Mouse (Mus musculus) forebrain, embryonic 16.5 days (tissue): Measurements from ENCODE around the gene Ddx60. TPM values are rescaled to one million over a fixed set of nuclear protein-coding genes. Genes with fewer than 3 reads are reported as not detected.

ENCODE experiments used
- ATAC-seq: fragments of 200-750 bp; cut with Nextera tagmentation; 2 replicates; pipeline ENCODE4 v1.8.0; 2017; ENCODE audit warnings: mild to moderate bottlenecking, moderate library complexity
- H3K27ac ChIP-seq: fragments of 300-500 bp; sonication (generic); 2 replicates; pipeline ENCODE4 v1.5.1; 2014; ENCODE audit warnings: low read length, control low read depth
- H3K27me3 ChIP-seq: fragments of 300-500 bp; sonication (generic); replicated peaks from 2 replicates; pipeline ENCODE4 v1.6.1; 2014; ENCODE audit warnings: low read length; ENCODE audit not compliant: control insufficient read depth, insufficient read depth
- H3K36me3 ChIP-seq: fragments of 300-500 bp; sonication (generic); 2 replicates; pipeline ENCODE4 v1.6.1; 2014; ENCODE audit not compliant: control insufficient read depth, insufficient read depth
- H3K4me1 ChIP-seq: fragments of 300-500 bp; sonication (generic); replicated peaks from 2 replicates; pipeline ENCODE4 v1.6.1; 2014; ENCODE audit warnings: low read length; ENCODE audit not compliant: control insufficient read depth, insufficient read depth
- H3K4me2 ChIP-seq: fragments of 300-500 bp; sonication (generic); 2 replicates; pipeline ENCODE4 v1.6.1; 2014; ENCODE audit warnings: mild to moderate bottlenecking, low read length, control low read depth
- H3K4me3 ChIP-seq: fragments of 300-500 bp; sonication (generic); replicated peaks from 2 replicates; pipeline ENCODE4 v1.5.1; 2014; ENCODE audit warnings: mild to moderate bottlenecking, low read length, control low read depth
- H3K9ac ChIP-seq: fragments of 300-500 bp; sonication (generic); replicated peaks from 2 replicates; pipeline ENCODE4 v1.6.1; 2014; ENCODE audit warnings: low read depth, low read length, control low read depth
- H3K9me3 ChIP-seq: fragments of 300-500 bp; sonication (generic); 2 replicates; pipeline ENCODE4 v1.6.1; 2016; ENCODE audit warnings: low read length; ENCODE audit not compliant: control insufficient read depth
- WGBS: fragments of 180-500 bp; shearing (Covaris S2); extraction: QIAGEN DNeasy Blood & Tissue Kit; methylation state at CpG from one replicate; pipeline ENCODE4 v1.1.7; 2014; 5-methylcytosine and 5-hydroxymethylcytosine counted together
- polyA plus RNA-seq: library from polyadenylated mRNA; unstranded; fragments of >200 nt; fragmentation: Nextera tagmentation; extraction: Ambion mirVana; gene quantifications from 2 replicates; pipeline ENCODE4 v1.2.1, GENCODE M21; 2015

Gene Ddx60
- polyA plus RNA-seq, 1 experiment from 2014 or later: 0.33 TPM

- Histone ChIP-seq H3K9ac (no peak overlapping the region), H3K27me3 (no peaks in the 10 kb centered on the region), H3K27ac (no peak overlapping the region), H3K4me1 (no peaks in the 10 kb centered on the region), H3K4me3 (no peak overlapping the region), H3K4me2 (no peak overlapping the region), H3K9me3 (no peaks in the 10 kb centered on the region), H3K36me3 (no peaks in the 10 kb centered on the region)
- 24% methylated on average over 3 of the region's 3 CpGs for WGBS
- ATAC-seq: no peak
Measured at GRCm38 (mm10) chr8:61969581-61969980, 41.7 kb downstream of the Ddx60 start.

GRCm38 (mm10) chr8:61984941-61985340, 57.1 kb downstream of the Ddx60 start:
- H3K27me3 ChIP-seq: no peaks in the 10 kb centered on the region
- no peaks in the 10 kb centered on the region for H3K9me3 ChIP-seq
- H3K4me3 ChIP-seq: no peak overlapping the region
- H3K36me3 ChIP-seq: no peaks in the 10 kb centered on the region
- no peak overlapping the region for H3K4me2 ChIP-seq
- WGBS: 93% methylated on average over 4 of the region's 4 CpGs
- 0 out of 2 replicates have a peak, but pooled peaks cover 2% of the 10 kb centered on the region for H3K4me1 ChIP-seq
- no peak overlapping the region for H3K9ac ChIP-seq
- H3K27ac ChIP-seq: no peak overlapping the region
- ATAC-seq: no peak

GRCm38 (mm10) chr8:61985703-61986475, 58.0 kb downstream of the Ddx60 start:
- Histone ChIP-seq H3K27me3 (no peaks in the 10 kb centered on the region), H3K4me2 (no peak overlapping the region), H3K4me3 (no peak overlapping the region), H3K9me3 (no peaks in the 10 kb centered on the region), H3K9ac (no peak overlapping the region), H3K4me1 (0 out of 2 replicates have a peak, but pooled peaks cover 2% of the 10 kb centered on the region), H3K27ac (no peak overlapping the region), H3K36me3 (no peaks in the 10 kb centered on the region)
- WGBS: 79% methylated on average over 6 of the region's 6 CpGs
- no peak for ATAC-seq

- 21% methylated on average over 6 of the region's 6 CpGs for WGBS
- H3K27me3 ChIP-seq: no peaks in the 10 kb centered on the region
- no peak overlapping the region for H3K4me2 ChIP-seq
- no peak overlapping the region for H3K4me3 ChIP-seq
- H3K9me3 ChIP-seq: no peaks in the 10 kb centered on the region
- peak; percentile 64 for ATAC-seq
- no peak overlapping the region for H3K9ac ChIP-seq
- no peaks in the 10 kb centered on the region for H3K36me3 ChIP-seq
- no peak overlapping the region for H3K27ac ChIP-seq
- 0 out of 2 replicates have a peak, but pooled peaks cover 2% of the 10 kb centered on the region for H3K4me1 ChIP-seq
Measured at GRCm38 (mm10) chr8:61989464-61989863, 61.6 kb downstream of the Ddx60 start.

GRCm38 (mm10) chr8:61992796-61993195, 64.9 kb downstream of the Ddx60 start:
- H3K4me1 ChIP-seq: 0 out of 2 replicates have a peak, but pooled peaks cover 2% of the 10 kb centered on the region
- whole genome bisulfite sequencing: 85% methylated on average over 1 of the region's 1 CpGs
- H3K9me3 ChIP-seq: no peaks in the 10 kb centered on the region
- no peak overlapping the region for H3K4me2 ChIP-seq
- H3K27me3 ChIP-seq: no peaks in the 10 kb centered on the region
- no peaks in the 10 kb centered on the region for H3K36me3 ChIP-seq
- ATAC-seq: no peak
- no peak overlapping the region for H3K27ac ChIP-seq
- no peak overlapping the region for H3K4me3 ChIP-seq
- H3K9ac ChIP-seq: no peak overlapping the region

GRCm38 (mm10) chr8:61997125-61997524, 69.2 kb downstream of the Ddx60 start:
- ATAC-seq: no peak
- Histone ChIP-seq H3K27me3 (no peaks in the 10 kb centered on the region), H3K4me1 (no peaks in the 10 kb centered on the region), H3K27ac (no peak overlapping the region), H3K9me3 (no peaks in the 10 kb centered on the region), H3K9ac (no peak overlapping the region), H3K4me3 (no peak overlapping the region), H3K36me3 (no peaks in the 10 kb centered on the region), H3K4me2 (no peak overlapping the region)
- WGBS: 92% methylated on average over 2 of the region's 2 CpGs

- no peak for ATAC-seq
- 96% methylated on average over 4 of the region's 4 CpGs for WGBS
- no peak overlapping the region for H3K9ac ChIP-seq
- no peak overlapping the region for H3K4me3 ChIP-seq
- H3K36me3 ChIP-seq: no peaks in the 10 kb centered on the region
- no peak overlapping the region for H3K4me2 ChIP-seq
- no peaks in the 10 kb centered on the region for H3K9me3 ChIP-seq
- no peaks in the 10 kb centered on the region for H3K27me3 ChIP-seq
- no peaks in the 10 kb centered on the region for H3K4me1 ChIP-seq
- H3K27ac ChIP-seq: no peak overlapping the region
Measured at GRCm38 (mm10) chr8:62014166-62014565, 86.3 kb downstream of the Ddx60 start.

DNA sequence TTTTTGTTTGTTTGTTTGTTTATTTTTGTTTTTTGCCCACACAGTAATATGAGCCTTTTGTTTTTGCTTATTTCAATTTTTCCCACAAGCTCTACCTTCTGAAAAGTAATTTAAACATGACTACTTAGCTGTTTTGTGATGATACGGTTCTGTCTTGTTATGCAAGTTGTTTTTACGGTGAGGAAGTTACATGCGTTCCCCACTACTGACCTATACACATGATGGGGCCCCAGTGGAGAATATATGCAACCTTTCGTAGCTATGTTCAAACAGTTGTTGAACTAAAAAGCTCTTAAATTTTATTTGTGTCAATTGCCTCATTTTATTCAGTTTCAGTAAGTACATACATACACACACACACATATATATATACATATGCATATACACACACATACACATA, 86.7 kb downstream of the Ddx60 start:
- no peaks in the 10 kb centered on the region for H3K9me3 ChIP-seq
- ATAC-seq: no peak
- 92% methylated on average over 4 of the region's 4 CpGs for WGBS
- no peak overlapping the region for H3K4me3 ChIP-seq
- no peaks in the 10 kb centered on the region for H3K36me3 ChIP-seq
- H3K27me3 ChIP-seq: no peaks in the 10 kb centered on the region
- H3K4me1 ChIP-seq: no peaks in the 10 kb centered on the region
- no peak overlapping the region for H3K27ac ChIP-seq
- H3K4me2 ChIP-seq: no peak overlapping the region
- H3K9ac ChIP-seq: no peak overlapping the region

GRCm38 (mm10) chr8:62034351-62034750, 106.5 kb downstream of the Ddx60 start:
- no peak for ATAC-seq
- Histone ChIP-seq H3K36me3 (no peaks in the 10 kb centered on the region), H3K27ac (no peak overlapping the region), H3K9ac (no peak overlapping the region), H3K4me2 (no peak overlapping the region), H3K4me3 (no peak overlapping the region), H3K4me1 (no peaks in the 10 kb centered on the region), H3K27me3 (no peaks in the 10 kb centered on the region), H3K9me3 (no peaks in the 10 kb centered on the region)
- WGBS: 83% methylated on average over 3 of the region's 3 CpGs
